Mouse (Mus musculus) heart, adult 8-10 months (tissue): ENCODE measurements around the gene Bmper. TPM values are rescaled to one million over a fixed set of nuclear protein-coding genes. Genes with fewer than 3 reads are reported as not detected.
A peak's percentile ranks its signal among the peaks of the same experiment; 100 is the strongest.

Source experiments
- DNase-seq: peaks from one replicate; pipeline ENCODE4 v3.0.0; 2022; ENCODE audit warnings: low spot score
- total RNA-seq, 4 experiments: library from RNA; stranded (reverse); gene quantifications; 2 replicates each; pipeline ENCODE4 v1.2.4; 2022

Bmper gene
- 1 to 10 TPM; 1.5 to 3.3 (median 2.5) TPM for total RNA-seq

- no peak for DNase-seq
These were observed at the start of gene Bmper for GRCm38 (mm10) chr9:23222841-23223548. Gene Bmper (plus strand): TSS chr9:23223076.

GRCm38 (mm10) chr9:23177476-23177875 lies 45.4 kb upstream of the Bmper start:
- DNase-seq = no peak

GRCm38 (mm10) chr9:23187181-23187580 lies 35.7 kb upstream of the Bmper start:
- no peak for DNase-seq

- DNase-seq = no peak
These were observed 34.7 kb upstream of the Bmper start for GRCm38 (mm10) chr9:23188136-23188535.

GRCm38 (mm10) chr9:23190950-23191349 lies 31.9 kb upstream of the Bmper start:
- DNase-seq = peak; percentile 48

- DNase-seq = no peak
These were observed 31.4 kb upstream of the Bmper start for GRCm38 (mm10) chr9:23191431-23191830.

GRCm38 (mm10) chr9:23192567-23193331 lies 30.1 kb upstream of the Bmper start:
- DNase-seq = no peak

- DNase-seq = peak; percentile 30
These were observed 23.9 kb upstream of the Bmper start for GRCm38 (mm10) chr9:23198996-23199395.

- DNase-seq = no peak
These were observed 23.0 kb upstream of the Bmper start for GRCm38 (mm10) chr9:23199841-23200240.

GRCm38 (mm10) chr9:23200828-23201227 lies 22.0 kb upstream of the Bmper start:
- DNase-seq = no peak

GRCm38 (mm10) chr9:23202431-23202830 lies 20.4 kb upstream of the Bmper start:
- no peak for DNase-seq

GRCm38 (mm10) chr9:23204339-23205288 lies 18.3 kb upstream of the Bmper start:
- no peak for DNase-seq

GRCm38 (mm10) chr9:23205304-23205703 lies 17.6 kb upstream of the Bmper start:
- no peak for DNase-seq

GRCm38 (mm10) chr9:23205757-23206156 lies 17.1 kb upstream of the Bmper start:
- no peak for DNase-seq

- DNase-seq = no peak
These were observed 16.7 kb upstream of the Bmper start for GRCm38 (mm10) chr9:23206181-23206580.

- DNase-seq = peak; percentile 60
These were observed 10.6 kb upstream of the Bmper start for GRCm38 (mm10) chr9:23212303-23212702.

GRCm38 (mm10) chr9:23219754-23220153 lies 3.1 kb upstream of the Bmper start:
- no peak for DNase-seq

- no peak for DNase-seq
These were observed 900 bp upstream of the Bmper start for GRCm38 (mm10) chr9:23221976-23222375.

- no peak for DNase-seq
These were observed 410 bp upstream of the Bmper start for GRCm38 (mm10) chr9:23222492-23222840.

GRCm38 (mm10) chr9:23223549-23224077 lies 737 bp downstream of the Bmper start:
- no peak for DNase-seq

- no peak for DNase-seq
These were observed 10.7 kb downstream of the Bmper start for GRCm38 (mm10) chr9:23233464-23234121.
